Mouse (Mus musculus): ENCODE results near the gene Znrd1as. TPM values are rescaled to one million over a fixed set of nuclear protein-coding genes. Genes with fewer than 3 reads are reported as not detected.

The Znrd1as gene
- polyA plus RNA-seq, 1 experiment from 2014 or later, result 7.9 TPM

DNA sequence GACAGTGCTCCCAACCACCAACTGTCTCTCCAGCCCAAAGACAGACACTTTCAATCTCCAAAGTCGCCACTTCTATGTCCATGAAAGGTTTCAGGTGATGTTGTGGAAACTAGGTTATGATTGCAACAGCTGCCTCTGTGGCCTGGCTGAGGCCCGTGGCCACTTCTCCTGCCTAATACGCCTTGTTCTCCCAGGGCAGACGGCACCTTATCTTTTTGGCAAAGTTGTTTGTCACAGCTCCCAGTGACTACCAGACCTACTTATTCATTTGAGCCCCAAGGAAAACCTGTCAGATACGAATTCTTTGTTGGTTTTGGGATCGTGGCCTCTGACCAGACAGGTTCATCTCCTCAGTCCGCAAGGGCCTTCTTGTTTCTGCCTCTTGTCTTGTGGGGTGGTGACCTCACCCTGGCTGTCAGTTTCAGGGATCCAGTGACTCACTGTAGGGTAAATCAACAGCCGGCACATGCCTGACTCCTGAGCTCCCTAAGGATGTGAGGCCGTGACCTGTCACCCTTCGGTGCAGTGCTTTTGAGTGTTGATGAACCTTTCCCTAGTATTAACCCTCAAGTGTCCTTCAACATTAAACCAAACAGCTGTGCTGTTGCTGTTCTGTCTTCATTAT lies 30.8 kb upstream of the Znrd1as start:
- Histone ChIP-seq H3K27ac (ENCODE audit: low read depth, low read length) (no peak overlapping the region), H3K4me3 (ENCODE audit: low read depth, low read length) (no peak overlapping the region), H3K36me3 (ENCODE audit: control insufficient read depth, insufficient read depth, low read length) (no peaks in the 10 kb centered on the region), H3K4me2 (no peak overlapping the region), H3K9ac (ENCODE audit: low read depth, low read length) (no peak overlapping the region), H3K9me3 (replicated peaks; ENCODE audit: control insufficient read depth, low read length) (no peaks in the 10 kb centered on the region), H3K4me1 (ENCODE audit: control insufficient read depth, insufficient read depth, low read length) (no peaks in the 10 kb centered on the region), H3K27me3 (ENCODE audit: control insufficient read depth, insufficient read depth, low read length) (no peaks in the 10 kb centered on the region)
- 35% methylated on average over 10 of the region's 10 CpGs for WGBS (ENCODE audit: insufficient replicate concordance)
- no peak for ATAC-seq (replicated peaks; ENCODE audit: insufficient number of reproducible peaks, low FRiP score, low TSS enrichment)

- no peak overlapping the region for H3K27ac ChIP-seq (ENCODE audit: low read depth, low read length)
- 63% methylated on average over 12 of the region's 12 CpGs for WGBS (ENCODE audit: insufficient replicate concordance)
These were observed 29.0 kb upstream of the Znrd1as start for GRCm38 (mm10) chr17:36929236-36929932.

GRCm38 (mm10) chr17:36930233-36930632 lies 28.2 kb upstream of the Znrd1as start:
- 59% methylated on average over 6 of the region's 6 CpGs for WGBS (ENCODE audit: insufficient replicate concordance)
- no peak overlapping the region for H3K27ac ChIP-seq (ENCODE audit: low read depth, low read length)
- ATAC-seq (replicated peaks; ENCODE audit: insufficient number of reproducible peaks, low FRiP score, low TSS enrichment), result no peak

More at GRCm38 (mm10) chr17:36929236-36929932, 29.0 kb upstream of the Znrd1as start:
- no peak overlapping the region for H3K4me3 ChIP-seq (ENCODE audit: low read depth, low read length)
- no peaks in the 10 kb centered on the region for H3K9me3 ChIP-seq (replicated peaks; ENCODE audit: control insufficient read depth, low read length)
- no peaks in the 10 kb centered on the region for H3K27me3 ChIP-seq (ENCODE audit: control insufficient read depth, insufficient read depth, low read length)
- ATAC-seq (replicated peaks; ENCODE audit: insufficient number of reproducible peaks, low FRiP score, low TSS enrichment), result no peak
- no peak overlapping the region for H3K4me2 ChIP-seq
- H3K4me1 ChIP-seq (ENCODE audit: control insufficient read depth, insufficient read depth, low read length), result no peaks in the 10 kb centered on the region
- H3K9ac ChIP-seq (ENCODE audit: low read depth, low read length), result no peak overlapping the region
- H3K36me3 ChIP-seq (ENCODE audit: control insufficient read depth, insufficient read depth, low read length), result no peaks in the 10 kb centered on the region

DNA sequence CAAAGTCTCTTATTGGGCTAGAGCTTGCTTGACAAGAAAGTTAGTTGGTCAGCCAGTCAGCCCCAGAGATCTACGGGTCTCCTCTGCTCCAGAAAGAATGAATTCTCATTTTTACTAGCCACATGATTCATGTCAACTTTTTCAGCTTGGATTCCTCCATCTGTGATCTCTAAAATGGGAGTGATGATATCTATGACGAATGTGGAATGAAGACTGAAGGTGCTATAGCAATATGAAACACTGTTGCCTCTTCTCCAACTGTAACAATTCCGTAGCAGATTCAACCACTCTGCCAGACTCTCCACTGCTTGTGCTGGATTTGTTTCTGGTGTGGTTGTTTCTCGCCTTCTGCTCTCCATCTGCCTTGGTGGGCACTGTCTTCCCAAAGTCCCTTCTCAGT lies 27.3 kb upstream of the Znrd1as start:
- Histone ChIP-seq H3K4me1 (ENCODE audit: control insufficient read depth, insufficient read depth, low read length) (no peaks in the 10 kb centered on the region), H3K9me3 (replicated peaks; ENCODE audit: control insufficient read depth, low read length) (no peaks in the 10 kb centered on the region), H3K36me3 (ENCODE audit: control insufficient read depth, insufficient read depth, low read length) (no peaks in the 10 kb centered on the region), H3K4me2 (no peak overlapping the region), H3K4me3 (ENCODE audit: low read depth, low read length) (no peak overlapping the region), H3K27me3 (ENCODE audit: control insufficient read depth, insufficient read depth, low read length) (no peaks in the 10 kb centered on the region), H3K9ac (ENCODE audit: low read depth, low read length) (no peak overlapping the region), H3K27ac (ENCODE audit: low read depth, low read length) (no peak overlapping the region)
- 76% methylated on average over 4 of the region's 4 CpGs for WGBS (ENCODE audit: insufficient replicate concordance)
- no peak for ATAC-seq (replicated peaks; ENCODE audit: insufficient number of reproducible peaks, low FRiP score, low TSS enrichment)

More at GRCm38 (mm10) chr17:36930233-36930632, 28.2 kb upstream of the Znrd1as start:
- H3K36me3 ChIP-seq (ENCODE audit: control insufficient read depth, insufficient read depth, low read length), result no peaks in the 10 kb centered on the region
- H3K9ac ChIP-seq (ENCODE audit: low read depth, low read length), result no peak overlapping the region
- H3K4me1 ChIP-seq (ENCODE audit: control insufficient read depth, insufficient read depth, low read length), result no peaks in the 10 kb centered on the region
- no peaks in the 10 kb centered on the region for H3K9me3 ChIP-seq (replicated peaks; ENCODE audit: control insufficient read depth, low read length)
- no peak overlapping the region for H3K4me2 ChIP-seq
- H3K4me3 ChIP-seq (ENCODE audit: low read depth, low read length), result no peak overlapping the region
- no peaks in the 10 kb centered on the region for H3K27me3 ChIP-seq (ENCODE audit: control insufficient read depth, insufficient read depth, low read length)

GRCm38 (mm10) chr17:36931806-36932205 lies 26.6 kb upstream of the Znrd1as start:
- Histone ChIP-seq H3K4me2 (no peak overlapping the region), H3K9ac (ENCODE audit: low read depth, low read length) (no peak overlapping the region), H3K36me3 (ENCODE audit: control insufficient read depth, insufficient read depth, low read length) (no peaks in the 10 kb centered on the region), H3K9me3 (replicated peaks; ENCODE audit: control insufficient read depth, low read length) (no peaks in the 10 kb centered on the region), H3K4me3 (ENCODE audit: low read depth, low read length) (no peak overlapping the region), H3K27me3 (ENCODE audit: control insufficient read depth, insufficient read depth, low read length) (no peaks in the 10 kb centered on the region), H3K27ac (ENCODE audit: low read depth, low read length) (no peak overlapping the region), H3K4me1 (ENCODE audit: control insufficient read depth, insufficient read depth, low read length) (no peaks in the 10 kb centered on the region)
- no peak for ATAC-seq (replicated peaks; ENCODE audit: insufficient number of reproducible peaks, low FRiP score, low TSS enrichment)
- WGBS (ENCODE audit: insufficient replicate concordance), result 46% methylated on average over 2 of the region's 2 CpGs

DNA sequence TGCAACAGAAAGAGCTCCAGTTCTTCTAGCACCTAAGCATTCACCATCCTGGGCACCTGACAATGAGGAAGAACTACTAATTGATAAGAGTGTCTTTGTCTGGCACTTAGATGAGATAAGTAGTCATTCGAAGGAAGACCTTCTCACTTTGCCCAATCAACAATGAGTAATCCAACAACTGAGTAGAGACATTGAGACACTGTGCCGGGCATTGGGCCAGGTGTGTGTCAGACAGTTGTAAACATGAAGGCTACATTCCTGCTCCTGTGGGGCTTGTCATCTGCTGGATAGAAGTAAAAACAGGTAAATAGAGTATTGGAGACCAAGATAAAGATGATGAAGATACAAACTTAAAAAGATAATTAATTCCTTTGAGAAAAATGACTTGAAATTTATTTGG lies 20.3 kb upstream of the Znrd1as start:
- Histone ChIP-seq H3K9ac (ENCODE audit: low read depth, low read length) (no peak overlapping the region), H3K9me3 (replicated peaks; ENCODE audit: control insufficient read depth, low read length) (no peaks in the 10 kb centered on the region), H3K4me2 (no peak overlapping the region), H3K27ac (ENCODE audit: low read depth, low read length) (no peak overlapping the region), H3K4me3 (ENCODE audit: low read depth, low read length) (no peak overlapping the region), H3K36me3 (ENCODE audit: control insufficient read depth, insufficient read depth, low read length) (no peaks in the 10 kb centered on the region), H3K27me3 (ENCODE audit: control insufficient read depth, insufficient read depth, low read length) (peaks cover 31% of the 10 kb centered on the region), H3K4me1 (ENCODE audit: control insufficient read depth, insufficient read depth, low read length) (peaks cover 7% of the 10 kb centered on the region; the same call in 1 of the 2 replicates)
- 61% methylated on average over 2 of the region's 2 CpGs for WGBS (ENCODE audit: insufficient replicate concordance)
- no peak for ATAC-seq (replicated peaks; ENCODE audit: insufficient number of reproducible peaks, low FRiP score, low TSS enrichment)

GRCm38 (mm10) chr17:36942391-36942790 lies 16.0 kb upstream of the Znrd1as start:
- Histone ChIP-seq H3K4me3 (ENCODE audit: low read depth, low read length) (peak overlapping the region; percentile 42), H3K4me1 (ENCODE audit: control insufficient read depth, insufficient read depth, low read length) (peaks cover 10% of the 10 kb centered on the region; the same call in 1 of the 2 replicates), H3K9me3 (replicated peaks; ENCODE audit: control insufficient read depth, low read length) (no peaks in the 10 kb centered on the region), H3K4me2 (peak overlapping the region; percentile 74), H3K36me3 (ENCODE audit: control insufficient read depth, insufficient read depth, low read length) (no peaks in the 10 kb centered on the region), H3K27me3 (ENCODE audit: control insufficient read depth, insufficient read depth, low read length) (peaks cover 67% of the 10 kb centered on the region), H3K27ac (ENCODE audit: low read depth, low read length) (no peak overlapping the region), H3K9ac (ENCODE audit: low read depth, low read length) (no peak overlapping the region)
- 59% methylated on average over 10 of the region's 10 CpGs for WGBS (ENCODE audit: insufficient replicate concordance)
- no peak for ATAC-seq (replicated peaks; ENCODE audit: insufficient number of reproducible peaks, low FRiP score, low TSS enrichment)

GRCm38 (mm10) chr17:36942791-36943471 lies 15.5 kb upstream of the Znrd1as start, which contains the start of gene Rnf39:
Gene Rnf39, plus strand, starts transcription at chr17:36942918.
- peaks cover 68% of the 10 kb centered on the region for H3K27me3 ChIP-seq (ENCODE audit: control insufficient read depth, insufficient read depth, low read length)
- H3K27ac ChIP-seq (ENCODE audit: low read depth, low read length), result no peak within 1 kb of the TSS
- ATAC-seq (replicated peaks; ENCODE audit: insufficient number of reproducible peaks, low FRiP score, low TSS enrichment), result no peak
- H3K36me3 ChIP-seq (ENCODE audit: control insufficient read depth, insufficient read depth, low read length), result no peaks in the 10 kb centered on the region
- WGBS (ENCODE audit: insufficient replicate concordance), result 2% methylated on average over 59 of the region's 59 CpGs
- H3K4me2 ChIP-seq, result peak within 1 kb of the TSS; percentile 74
- peak within 1 kb of the TSS; percentile 42 for H3K4me3 ChIP-seq (ENCODE audit: low read depth, low read length)
- peaks cover 14% of the 10 kb centered on the region; the same call in 1 of the 2 replicates for H3K4me1 ChIP-seq (ENCODE audit: control insufficient read depth, insufficient read depth, low read length)
- H3K9me3 ChIP-seq (replicated peaks; ENCODE audit: control insufficient read depth, low read length), result no peaks in the 10 kb centered on the region
- no peak within 1 kb of the TSS for H3K9ac ChIP-seq (ENCODE audit: low read depth, low read length)

All from heart, embryonic 11.5 days (tissue).